Mouse (Mus musculus): ENCODE data around the gene Ctsg.

GRCm38 (mm10) chr14:56123516-56123915, 21.1 kb upstream of the Ctsg start:
- no peak for TF ChIP-seq POLR2A (IDR thresholded peaks at IDR 0.05; ENCODE audit: insufficient read depth, low read depth, low read length)
- TF ChIP-seq CTCF (IDR thresholded peaks at IDR 0.05; ENCODE audit: insufficient read depth, low read depth, low read length), result no peak
